Mouse (Mus musculus) lung, postnatal 0 days (tissue): Measurements from ENCODE around the gene Carmil1. TPM values are rescaled to one million over a fixed set of nuclear protein-coding genes. Genes with fewer than 3 reads are reported as not detected.

Experiments
- ATAC-seq: fragments of 200-750 bp; cut with Nextera tagmentation; 2 replicates; pipeline ENCODE4 v1.8.0; 2017; ENCODE audit warnings: moderate library complexity
- DNase-seq: peaks from one replicate; pipeline ENCODE4 v3.0.0-alpha.2; 2016; ENCODE audit warnings: low spot score
- H3K27ac ChIP-seq: fragments of 300-500 bp; sonication (generic); 2 replicates; pipeline ENCODE4 v1.5.1; 2014; ENCODE audit warnings: antibody characterized with exemption, mild to moderate bottlenecking, low read length, mixed read lengths
- H3K27me3 ChIP-seq: fragments of 300-500 bp; sonication (generic); replicated peaks from 2 replicates; pipeline ENCODE4 v1.6.1; 2014; ENCODE audit warnings: low read length, mixed read lengths; ENCODE audit not compliant: insufficient read depth
- H3K36me3 ChIP-seq: fragments of 300-500 bp; sonication (generic); 2 replicates; pipeline ENCODE4 v1.6.1; 2014; ENCODE audit warnings: low read length, mixed read lengths; ENCODE audit not compliant: insufficient read depth
- H3K4me1 ChIP-seq: fragments of 300-500 bp; sonication (generic); 2 replicates; pipeline ENCODE4 v1.6.1; 2014; ENCODE audit warnings: antibody characterized with exemption, low read depth, low read length, mixed read lengths; ENCODE audit not compliant: insufficient read depth
- H3K4me2 ChIP-seq: fragments of 300-500 bp; sonication (generic); replicated peaks from 2 replicates; pipeline ENCODE4 v1.6.1; 2014; ENCODE audit warnings: low read depth, mild to moderate bottlenecking, low read length, moderate library complexity, mixed read lengths
- H3K4me3 ChIP-seq: fragments of 300-500 bp; sonication (generic); 2 replicates; pipeline ENCODE4 v1.5.1; 2014; ENCODE audit warnings: low read depth, low read length
- H3K9ac ChIP-seq: fragments of 300-500 bp; sonication (generic); replicated peaks from 2 replicates; pipeline ENCODE4 v1.6.1; 2014; ENCODE audit warnings: low read depth, mild to moderate bottlenecking
- H3K9me3 ChIP-seq: fragments of 300-500 bp; sonication (generic); 2 replicates; pipeline ENCODE4 v1.6.1; 2016; ENCODE audit warnings: low read length, mixed read lengths
- CTCF ChIP-seq: IDR thresholded peaks from 2 replicates; pipeline ENCODE4 v1.5.1; 2016; ENCODE audit warnings: antibody characterized with exemption, mild to moderate bottlenecking
- EP300 ChIP-seq: IDR thresholded peaks from 2 replicates; pipeline ENCODE4 v1.6.1; 2016; ENCODE audit warnings: antibody characterized with exemption, mild to moderate bottlenecking, control low read depth
- WGBS: fragments of 180-500 bp; shearing (Covaris S2); extraction: QIAGEN DNeasy Blood & Tissue Kit; methylation state at CpG from one replicate; pipeline ENCODE4 v1.1.7; 2014; 5-methylcytosine and 5-hydroxymethylcytosine counted together
- polyA plus RNA-seq: library from polyadenylated mRNA; unstranded; fragments of >200 nt; fragmentation: Nextera tagmentation; extraction: Ambion mirVana; gene quantifications from 2 replicates; pipeline ENCODE4 v1.2.1, GENCODE M21; 2015

The Carmil1 gene
- polyA plus RNA-seq, 1 experiment from 2014 or later: 47.5 TPM

DNA sequence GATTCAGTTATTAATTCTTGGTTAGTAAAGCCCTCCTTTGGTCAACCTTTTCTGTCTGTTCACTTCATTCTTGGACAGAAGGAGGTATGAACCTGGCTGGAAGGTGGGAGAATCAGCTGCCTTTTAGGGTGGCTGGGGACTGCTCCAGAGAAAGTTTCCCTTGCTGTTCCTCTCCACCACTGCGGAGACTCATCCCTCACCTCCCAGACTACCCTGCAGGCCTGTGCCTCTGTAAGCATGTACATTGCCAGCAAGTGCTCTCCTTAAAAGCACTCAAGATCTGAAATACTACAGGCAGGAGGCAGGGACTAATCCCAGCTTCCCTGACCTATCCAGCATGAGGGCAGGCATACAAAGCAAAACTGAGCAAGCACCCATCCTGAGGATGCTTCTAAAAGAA, 117.2 kb downstream of the Carmil1 start:
- TF ChIP-seq CTCF (no peak), EP300 (no peak)
- Histone ChIP-seq H3K36me3 (no peaks in the 10 kb centered on the region; the same call in 1 of the 2 replicates), H3K9me3 (0 out of 2 replicates have a peak, but pooled peaks cover 3% of the 10 kb centered on the region), H3K9ac (no peak overlapping the region), H3K4me1 (no peaks in the 10 kb centered on the region), H3K4me3 (no peak overlapping the region), H3K27ac (no peak overlapping the region), H3K27me3 (no peaks in the 10 kb centered on the region), H3K4me2 (no peak overlapping the region)
- DNase-seq (no peak), ATAC-seq (no peak)
- 74% methylated on average over 1 of the region's 1 CpGs for WGBS

GRCm38 (mm10) chr13:24161105-24161504, 119.5 kb downstream of the Carmil1 start:
- no peak for ATAC-seq

DNA sequence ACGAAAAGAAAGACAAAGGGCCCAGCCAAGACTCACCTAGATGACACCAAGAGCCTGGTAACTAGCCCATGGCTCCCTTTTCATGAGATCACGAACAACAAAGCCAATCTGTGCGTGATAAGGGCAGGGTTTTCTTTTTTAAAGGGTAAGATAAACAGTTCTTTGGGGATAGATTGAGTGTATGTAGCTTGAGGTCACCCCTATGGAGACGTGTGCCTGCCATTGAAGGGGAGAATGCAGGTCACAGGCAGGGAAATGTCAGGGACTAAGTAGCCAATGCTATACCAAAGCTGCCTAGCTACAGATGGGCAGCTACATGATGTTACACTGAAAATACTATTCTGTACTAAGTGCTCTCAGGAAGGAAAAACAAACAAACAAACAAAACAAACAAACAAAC, 120.6 kb downstream of the Carmil1 start:
- H3K9ac ChIP-seq: no peak overlapping the region
- no peaks in the 10 kb centered on the region for H3K27me3 ChIP-seq
- TF ChIP-seq CTCF (no peak), EP300 (no peak)
- H3K36me3 ChIP-seq: no peaks in the 10 kb centered on the region; the same call in 1 of the 2 replicates
- 69% methylated on average over 4 of the region's 4 CpGs for WGBS
- H3K4me3 ChIP-seq: no peak overlapping the region
- H3K27ac ChIP-seq: no peak overlapping the region
- H3K9me3 ChIP-seq: 0 out of 2 replicates have a peak, but pooled peaks cover 3% of the 10 kb centered on the region
- ATAC-seq (no peak), DNase-seq (no peak)
- H3K4me1 ChIP-seq: no peaks in the 10 kb centered on the region; the same call in 1 of the 2 replicates
- H3K4me2 ChIP-seq: no peak overlapping the region

More at GRCm38 (mm10) chr13:24161105-24161504, 119.5 kb downstream of the Carmil1 start:
- no peaks in the 10 kb centered on the region for H3K27me3 ChIP-seq
- WGBS: 79% methylated on average over 4 of the region's 4 CpGs
- no peaks in the 10 kb centered on the region for H3K4me1 ChIP-seq
- TF ChIP-seq EP300 (no peak), CTCF (no peak)
- no peak for DNase-seq
- H3K4me3 ChIP-seq: no peak overlapping the region
- no peak overlapping the region for H3K9ac ChIP-seq
- H3K9me3 ChIP-seq: 0 out of 2 replicates have a peak, but pooled peaks cover 3% of the 10 kb centered on the region
- no peaks in the 10 kb centered on the region; the same call in 1 of the 2 replicates for H3K36me3 ChIP-seq
- no peak overlapping the region for H3K27ac ChIP-seq
- no peak overlapping the region for H3K4me2 ChIP-seq

DNA sequence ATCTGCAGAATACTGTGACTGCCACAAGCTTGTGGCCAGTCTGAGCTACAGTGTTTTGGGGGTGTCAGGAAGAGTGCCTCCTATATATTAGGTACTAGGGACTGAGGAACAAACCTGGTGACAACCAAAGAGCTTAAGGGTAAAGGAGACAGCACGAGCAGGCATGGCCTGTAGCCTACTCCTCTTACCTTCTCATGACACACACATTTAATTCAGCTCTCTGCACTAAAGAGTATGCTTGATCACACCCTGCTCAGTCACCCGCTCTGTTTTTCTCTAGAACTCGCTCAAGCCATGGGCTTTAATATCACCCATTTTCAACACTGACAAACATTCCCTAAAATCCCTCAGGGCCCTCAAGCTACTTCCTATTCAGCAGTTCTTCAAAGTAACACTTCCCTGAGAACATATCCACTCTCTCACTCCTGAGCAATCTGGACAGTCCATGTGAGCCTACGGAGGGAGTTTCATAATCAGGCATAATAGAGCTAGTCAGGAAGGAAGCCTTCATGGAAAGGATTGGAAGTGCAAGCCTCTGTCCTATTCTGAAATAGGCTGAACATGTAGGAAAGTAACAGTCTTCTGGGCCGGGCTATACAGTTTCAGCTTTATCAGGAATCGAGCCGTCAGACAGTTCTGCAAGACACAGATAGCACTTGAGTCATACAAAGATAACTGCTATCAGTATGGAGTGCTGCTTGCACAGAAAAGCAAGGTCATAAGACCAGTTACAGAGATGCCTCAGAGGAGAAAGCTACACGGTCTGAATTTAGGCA, 121.2 kb downstream of the Carmil1 start:
- no peak overlapping the region for H3K27ac ChIP-seq
- no peak overlapping the region for H3K9ac ChIP-seq
- H3K4me2 ChIP-seq: no peak overlapping the region
- no peaks in the 10 kb centered on the region; the same call in 1 of the 2 replicates for H3K4me1 ChIP-seq
- no peaks in the 10 kb centered on the region; the same call in 1 of the 2 replicates for H3K36me3 ChIP-seq
- TF ChIP-seq EP300 (no peak), CTCF (no peak)
- no peak overlapping the region for H3K4me3 ChIP-seq
- H3K27me3 ChIP-seq: no peaks in the 10 kb centered on the region
- H3K9me3 ChIP-seq: 0 out of 2 replicates have a peak, but pooled peaks cover 3% of the 10 kb centered on the region
- DNase-seq (no peak), ATAC-seq (peak; percentile 30)
- 63% methylated on average over 8 of the region's 8 CpGs for WGBS

DNA sequence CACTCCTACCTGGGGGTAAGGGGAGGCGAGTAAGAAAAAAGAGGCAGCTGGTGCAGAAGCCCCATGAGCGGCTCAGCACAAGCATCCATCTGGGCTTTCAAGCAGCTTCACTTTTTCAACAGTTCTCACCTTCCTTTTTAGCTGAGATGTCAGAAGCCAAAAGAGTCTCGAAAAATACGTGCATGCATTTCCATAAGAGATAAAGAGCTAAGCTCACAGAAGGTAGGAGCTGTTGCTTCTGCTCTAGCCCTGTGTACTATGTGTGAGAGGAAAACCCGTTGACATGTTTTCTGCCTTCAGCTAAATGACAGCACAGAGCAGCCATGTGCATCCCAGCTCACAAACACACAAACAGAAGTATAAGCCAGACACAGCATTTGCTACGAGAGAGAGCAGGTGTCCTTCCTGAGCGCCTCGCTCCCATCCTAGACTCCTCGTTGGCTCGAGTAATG, 123.0 kb downstream of the Carmil1 start:
- Histone ChIP-seq H3K9ac (no peak overlapping the region), H3K4me3 (no peak overlapping the region), H3K27ac (no peak overlapping the region), H3K4me2 (no peak overlapping the region), H3K36me3 (no peaks in the 10 kb centered on the region), H3K9me3 (0 out of 2 replicates have a peak, but pooled peaks cover 3% of the 10 kb centered on the region), H3K4me1 (no peaks in the 10 kb centered on the region; the same call in 1 of the 2 replicates), H3K27me3 (no peaks in the 10 kb centered on the region)
- ATAC-seq (no peak), DNase-seq (no peak)
- TF ChIP-seq CTCF: no peak
- TF ChIP-seq EP300: no peak
- WGBS: 91% methylated on average over 10 of the region's 10 CpGs

GRCm38 (mm10) chr13:24155190-24155589, 125.4 kb downstream of the Carmil1 start:
- H3K4me3 ChIP-seq: no peak overlapping the region
- H3K27ac ChIP-seq: no peak overlapping the region
- 48% methylated on average over 6 of the region's 6 CpGs for WGBS
- DNase-seq (no peak), ATAC-seq (no peak)
- H3K36me3 ChIP-seq: no peaks in the 10 kb centered on the region
- H3K4me1 ChIP-seq: no peaks in the 10 kb centered on the region; the same call in 1 of the 2 replicates
- no peaks in the 10 kb centered on the region for H3K27me3 ChIP-seq
- H3K4me2 ChIP-seq: no peak overlapping the region
- H3K9me3 ChIP-seq: no peaks in the 10 kb centered on the region
- H3K9ac ChIP-seq: no peak overlapping the region
- no peak for TF ChIP-seq EP300
- TF ChIP-seq CTCF: no peak
